11 mouse cellular contexts compared by ENCODE assay signal in the genomic region with DNA sequence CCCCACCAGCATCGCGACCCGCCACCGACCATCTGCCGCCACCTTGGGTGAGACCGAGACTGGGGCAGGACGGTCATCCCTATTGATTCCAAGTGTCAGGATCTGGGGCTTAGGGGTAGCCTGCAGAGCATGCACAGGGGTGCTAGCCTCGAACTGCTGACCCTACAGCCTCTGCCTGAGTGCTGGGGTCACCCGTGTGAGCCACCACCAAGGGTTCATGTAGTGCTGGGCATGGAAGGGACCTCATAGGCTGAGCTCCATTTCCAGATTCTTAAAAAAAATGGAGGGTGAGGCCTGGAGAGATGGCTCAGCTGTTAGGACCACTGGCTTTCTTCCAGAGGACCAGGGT. TPM values are rescaled to one million over a fixed set of nuclear protein-coding genes. Genes with fewer than 3 reads are reported as not detected.
A peak's percentile ranks its signal among the peaks of the same experiment; 100 is the strongest.
DNase-seq lines count a peak whose midpoint lies in the region; ATAC-seq and TF ChIP-seq lines count a peak whose summit lies in the region.
"Had no signal": no experiment of that assay in that cellular context is flagged by ENCODE, and none has a peak within 500 bp of the region (broad histone marks: within the 10 kb centered on the region; RNA-seq: fewer than 3 reads in every experiment).

No protein-coding gene starts in this region.

- in situ Hi-C loops in ES-E14 (cut with MboI; ENCODE audit: low sequenced_read_pairs in 2 of 2, unreplicated experiment in 2 of 2): no loop called here

- WGBS in heart, embryonic 14.5 days: 15% methylated on average over 9 of the region's 9 CpGs
- 23% methylated on average over 9 of the region's 9 CpGs for WGBS in hindbrain, embryonic 12.5 days
- WGBS in liver, postnatal 0 days (ENCODE audit: insufficient replicate concordance): 21% methylated on average over 9 of the region's 9 CpGs

- no peaks in the 10 kb centered on the region for H3K9me3 ChIP-seq in heart, embryonic 14.5 days (ENCODE audit: control insufficient read depth, low read length)
- H3K9me3 ChIP-seq in ES-E14 (ENCODE audit: control insufficient read depth, insufficient read depth, low read depth, low read length): no peaks in the 10 kb centered on the region
- H3K9me3 ChIP-seq in hindbrain, embryonic 12.5 days (replicated peaks): no peaks in the 10 kb centered on the region
- H3K9me3 ChIP-seq in liver, postnatal 0 days (ENCODE audit: low read length): no peaks in the 10 kb centered on the region

- no peak overlapping the region for H3K9ac ChIP-seq in heart, embryonic 14.5 days (ENCODE audit: low read length)
- peak overlapping the region; percentile 82 for H3K9ac ChIP-seq in ES-E14 (ENCODE audit: insufficient read depth, low read depth, low read length, poor library complexity, severe bottlenecking)
- peak overlapping the region; percentile 24; the same call in 1 of the 2 replicates for H3K9ac ChIP-seq in hindbrain, embryonic 12.5 days
- no peak overlapping the region for H3K9ac ChIP-seq in liver, postnatal 0 days (replicated peaks)

- ATAC-seq in heart, embryonic 14.5 days (ENCODE audit: insufficient number of reproducible peaks, insufficient read depth, low FRiP score, low read depth): no peak
- ATAC-seq in hindbrain, embryonic 12.5 days (ENCODE audit: low FRiP score): no peak
- ATAC-seq in liver, postnatal 0 days: no peak

- DNase-seq in heart, adult 11 months: no peak
- DNase-seq in ES-E14 (ENCODE audit: low read depth, low spot score): no peak
- no peak for DNase-seq in liver, postnatal 0 days
- DNase-seq in spleen, adult 18-20 months: no peak
- no peak for DNase-seq in embryo, embryonic 10 days (ENCODE audit: low spot score)
- no peak for DNase-seq in layer of hippocampus, adult 9-10 months (ENCODE audit: low spot score)
- DNase-seq: cerebellum, adult 11-12 months had no signal

- TF ChIP-seq CTCF in liver, postnatal 0 days (IDR thresholded peaks at IDR 0.05; ENCODE audit: low read depth): no peak

- peaks cover 0 to 9% of the 10 kb centered on the region in 2 experiments; a peak in 1 of 4 replicates for H3K4me1 ChIP-seq in heart, embryonic 14.5 days (ENCODE audit: control insufficient read depth in 2 of 2, insufficient read depth in 2 of 2, low read length in 2 of 2)
- H3K4me1 ChIP-seq in ES-E14 (ENCODE audit: control insufficient read depth in 2 of 2, insufficient read depth in 2 of 2, low read length in 2 of 2, poor library complexity in 1 of 2): peaks cover 0 to 20% of the 10 kb centered on the region in 2 experiments; a peak in 3 of 4 replicates
- peaks cover 20% of the 10 kb centered on the region for H3K4me1 ChIP-seq in hindbrain, embryonic 12.5 days
- H3K4me1 ChIP-seq in liver, postnatal 0 days (ENCODE audit: insufficient read depth): peaks cover 10% of the 10 kb centered on the region

- peak overlapping the region in 1 of 2 experiments; percentile 61; a peak in 2 of 4 replicates for H3K4me3 ChIP-seq in heart, embryonic 14.5 days (ENCODE audit: control insufficient read depth in 1 of 2, insufficient read depth in 1 of 2, low read depth in 1 of 2, low read length in 2 of 2)
- H3K4me3 ChIP-seq in ES-E14 (ENCODE audit: insufficient read depth in 1 of 2, low read depth in 1 of 2, low read length in 2 of 2, poor library complexity in 1 of 2, severe bottlenecking in 1 of 2): peak overlapping the region; percentile 25 to 85; a peak in 3 of 4 replicates
- H3K4me3 ChIP-seq in hindbrain, embryonic 12.5 days: peak overlapping the region; percentile 63
- H3K4me3 ChIP-seq in liver, postnatal 0 days (ENCODE audit: low read depth, low read length): peak overlapping the region; percentile 56; the same call in 1 of the 2 replicates

- H3K27me3 ChIP-seq in heart, embryonic 14.5 days (ENCODE audit: control insufficient read depth, insufficient read depth, low read length): no peaks in the 10 kb centered on the region; the same call in 1 of the 2 replicates
- peaks cover 17% of the 10 kb centered on the region for H3K27me3 ChIP-seq in hindbrain, embryonic 12.5 days
- H3K27me3 ChIP-seq in liver, postnatal 0 days (ENCODE audit: insufficient read depth, low read length): peaks cover 8% of the 10 kb centered on the region; the same call in 1 of the 2 replicates

- H3K4me2 ChIP-seq in heart, embryonic 14.5 days (ENCODE audit: low read length): peak overlapping the region; percentile 100
- H3K4me2 ChIP-seq in hindbrain, embryonic 12.5 days (replicated peaks): peak overlapping the region; percentile 99
- peak overlapping the region; percentile 98; the same call in 1 of the 2 replicates for H3K4me2 ChIP-seq in liver, postnatal 0 days (ENCODE audit: low read depth, low read length)

- no peaks in the 10 kb centered on the region for H3K36me3 ChIP-seq in heart, embryonic 14.5 days (ENCODE audit: control insufficient read depth, insufficient read depth, low read length)
- H3K36me3 ChIP-seq in ES-E14 (ENCODE audit: control insufficient read depth, insufficient read depth, low read length, poor library complexity, severe bottlenecking): no peaks in the 10 kb centered on the region
- no peaks in the 10 kb centered on the region for H3K36me3 ChIP-seq in hindbrain, embryonic 12.5 days
- no peaks in the 10 kb centered on the region for H3K36me3 ChIP-seq in liver, postnatal 0 days (replicated peaks; ENCODE audit: insufficient read depth, low read length)

- H3K27ac ChIP-seq in heart, embryonic 14.5 days (replicated peaks in 1 of 2; ENCODE audit: control insufficient read depth in 1 of 2, insufficient read depth in 1 of 2, low read depth in 2 of 2, low read length in 2 of 2): no peak overlapping the region
- peak overlapping the region; percentile 80 for H3K27ac ChIP-seq in ES-E14 (ENCODE audit: insufficient read depth, low read depth, low read length, poor library complexity, severe bottlenecking)
- H3K27ac ChIP-seq in hindbrain, embryonic 12.5 days: 0 out of 2 replicates have a peak overlapping the region, but pooled peaks have one; percentile 2
- H3K27ac ChIP-seq in liver, postnatal 0 days (ENCODE audit: low read depth): no peak overlapping the region

- TF ChIP-seq EP300 in liver, postnatal 0 days (IDR thresholded peaks at IDR 0.05; ENCODE audit: low read depth): no peak

TF ChIP-seq in ES-E14, 5 proteins besides CTCF, POLR2A, EP300 and RAD21:
- TF ChIP-seq HCFC1 (IDR thresholded peaks at IDR 0.05; ENCODE audit: borderline replicate concordance, insufficient read depth, low read length): no peak
- no peak for TF ChIP-seq MAFK (IDR thresholded peaks at IDR 0.05; ENCODE audit: insufficient read depth, low read depth, low read length)
- TF ChIP-seq ZNF384 (IDR thresholded peaks at IDR 0.05; ENCODE audit: low read depth, low read length): no peak
- no peak for TF ChIP-seq CHD2 (IDR thresholded peaks at IDR 0.05; ENCODE audit: low read depth, low read length)
- no peak for TF ChIP-seq ZC3H11A (IDR thresholded peaks at IDR 0.05; ENCODE audit: borderline replicate concordance, low read depth, low read length)
TF ChIP-seq in ES-E14: peak in this region for 0.

RNA-seq across cellular contexts. Expression of gene Tcp11, which starts 0.4 kb away (rescaled TPM):
- polyA plus RNA-seq in heart, embryonic 14.5 days (2014; fragmentation: Nextera tagmentation; extraction: Ambion mirVana): 0.31 and 0.45 TPM in 2 replicates
- total RNA-seq in ES-E14 (2012; rRNA removed): 4.8 and 7.3 TPM in 2 replicates
- polyA plus RNA-seq in hindbrain, embryonic 12.5 days (2016; fragmentation: Nextera tagmentation; extraction: Ambion mirVana): 1.9 and 2.6 TPM in 2 replicates
- polyA plus RNA-seq in liver, postnatal 0 days (2015; fragmentation: Nextera tagmentation; extraction: Ambion mirVana): 0.07 TPM in 1 of 2 replicates, not detected in the other
- total RNA-seq: gastrocnemius, postnatal 25 days had no signal
- polyA plus RNA-seq: C2C12 had no signal

Comparison
In these comparisons a context has a peak if more than half of its experiments do, and no peak if none do; other contexts are left out.
1. H3K27ac ChIP-seq: peak in ES-E14 (single experiment) and hindbrain, embryonic 12.5 days (single experiment); none in heart, embryonic 14.5 days (0 of 2) and liver, postnatal 0 days (single experiment).
2. H3K9ac ChIP-seq: peak in ES-E14 (single experiment) and hindbrain, embryonic 12.5 days (single experiment); none in heart, embryonic 14.5 days (single experiment) and liver, postnatal 0 days (single experiment).
3. Peak in every context shown above with its lines, with median percentiles within 50 percentile points of each other: H3K4me2 ChIP-seq.